Mouse (Mus musculus) retina, embryonic 14.5 days (tissue): ENCODE measurements around the gene Gm2381.
"Not testable (repeated sequence)": the region's sequence is repeated elsewhere in the genome, so short reads cannot be mapped to it uniquely, and the experiment has no call there.

Experiments
- DNase-seq: peaks from one replicate; pipeline ENCODE4 v3.0.0-alpha.2; 2015; ENCODE audit warnings: low spot score

Gm2381 gene

GRCm38 (mm10) chr7:42866801-42867458, at the start of gene Gm2381:
TSS of gene Gm2381 (minus strand) at chr7:42867234.
- DNase-seq, result not testable (repeated sequence)

GRCm38 (mm10) chr7:42898067-42898466, 31.0 kb upstream of the Gm2381 start:
- DNase-seq, result not testable (repeated sequence)

GRCm38 (mm10) chr7:42878090-42878489, 11.1 kb upstream of the Gm2381 start:
- DNase-seq, result no peak

- not testable (repeated sequence) for DNase-seq
Observed at GRCm38 (mm10) chr7:42838366-42838765, 28.7 kb downstream of the Gm2381 start.

GRCm38 (mm10) chr7:42832221-42832620, 34.8 kb downstream of the Gm2381 start:
- DNase-seq, result no peak

GRCm38 (mm10) chr7:42793425-42793824, 73.6 kb downstream of the Gm2381 start, which contains the start of gene Vmn2r62:
TSS of gene Vmn2r62 (minus strand) at chr7:42793525.
- not testable (repeated sequence) for DNase-seq
